Mouse (Mus musculus) cerebellum, adult 9-11 months (tissue): ENCODE results near the gene Zfp781.
"Not testable (repeated sequence)": the region's sequence is repeated elsewhere in the genome, so short reads cannot be mapped to it uniquely, and the experiment has no call there.

Experiments
- DNase-seq: peaks from one replicate; pipeline ENCODE4 v3.0.0; 2022

Zfp781 gene

DNA sequence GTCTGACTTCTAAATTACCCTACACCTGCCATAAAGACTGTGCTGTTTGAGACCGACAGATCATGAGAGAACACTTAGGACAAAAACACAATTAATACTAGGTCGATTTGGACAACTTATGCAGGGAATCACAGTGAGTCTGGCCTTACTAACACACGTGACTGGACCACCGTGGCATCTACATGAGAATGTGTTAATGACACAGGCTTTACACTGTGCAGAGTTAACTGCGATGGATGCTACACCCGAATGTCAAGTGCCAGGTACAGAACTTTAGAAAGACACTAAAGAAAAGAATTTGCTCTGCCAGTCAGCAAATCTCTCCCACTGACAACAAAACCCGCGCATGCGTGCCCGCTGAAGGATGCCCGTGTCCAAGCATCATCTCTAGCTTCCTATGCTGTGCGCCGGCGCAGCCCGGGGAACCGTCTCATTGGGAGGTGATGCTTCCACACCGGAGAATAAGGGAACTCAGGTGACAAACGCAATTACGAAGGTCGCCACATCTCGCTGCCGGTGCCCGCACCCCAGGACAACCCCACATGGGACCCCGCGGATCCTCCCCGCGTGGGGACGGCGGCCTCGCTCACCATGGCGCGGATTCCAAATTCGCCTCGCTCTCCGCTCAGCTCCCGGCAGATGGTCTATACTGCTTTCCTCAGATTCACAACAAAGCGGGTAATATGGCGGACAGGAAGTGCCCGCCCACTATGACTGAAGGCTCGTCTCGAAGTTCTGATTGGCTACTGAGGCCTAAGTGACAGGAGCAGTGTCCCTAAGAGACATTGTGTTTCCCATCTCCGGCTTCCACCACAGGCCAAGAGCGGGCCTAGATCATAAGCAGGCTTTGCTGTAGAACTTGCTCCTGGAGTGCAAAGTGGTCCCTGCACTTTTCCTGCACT is at the start of gene Zfp781:
Gene Zfp781, minus strand, starts transcription at position 639 of the 902 bp plus-strand sequence.
- DNase-seq = not testable (repeated sequence)

DNA sequence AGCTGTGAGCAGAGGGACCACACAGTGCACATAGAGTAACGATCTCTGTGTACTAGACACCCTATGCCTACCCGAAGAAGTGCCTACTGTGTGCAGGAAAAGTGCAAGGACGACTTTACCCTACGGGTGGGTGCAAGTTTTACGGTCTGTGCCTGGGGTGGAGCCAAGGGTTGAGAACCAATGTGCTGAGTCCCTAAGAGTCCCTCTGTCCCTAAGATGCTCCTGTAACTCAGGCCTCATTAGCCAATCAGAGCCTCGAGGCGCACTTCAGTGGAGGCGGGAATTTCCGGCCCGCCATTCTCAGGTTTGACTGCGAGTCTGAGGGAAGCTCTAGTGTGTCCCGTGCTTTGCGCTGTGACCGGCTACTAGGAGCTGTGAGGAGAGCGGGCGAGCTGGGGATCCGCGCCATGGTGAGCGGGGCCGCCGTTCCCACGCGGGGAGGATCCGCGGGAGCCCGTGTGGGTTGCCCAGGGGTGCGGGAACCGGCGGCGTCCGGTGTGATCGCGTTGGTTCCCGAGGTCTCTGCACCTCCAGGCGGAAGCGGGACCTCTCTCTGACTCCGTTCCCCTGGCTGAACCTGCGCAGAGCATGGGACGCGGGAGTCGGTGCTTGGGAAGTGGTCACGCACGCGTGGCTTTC is 48.2 kb upstream of the Zfp781 start:
- peak; percentile 29 for DNase-seq

DNA sequence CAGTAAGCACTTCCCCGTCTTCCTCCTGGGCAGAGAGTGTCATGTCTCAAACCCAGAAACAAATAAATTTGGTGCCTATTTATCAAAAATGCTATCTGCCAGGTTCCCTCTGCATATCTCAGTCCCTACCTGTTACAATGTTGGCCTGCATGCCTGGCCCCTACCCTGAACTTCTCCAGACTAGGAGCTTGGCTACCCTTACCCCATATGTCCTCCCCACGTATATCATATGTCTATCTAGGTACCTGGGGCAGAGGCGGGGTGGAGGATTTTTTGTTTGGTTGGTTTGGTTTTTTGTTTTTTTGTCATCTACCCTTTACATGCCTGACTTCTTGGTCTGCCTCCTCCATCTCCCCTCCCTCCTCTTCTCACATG is 451 bp upstream of the Zfp781 start:
- DNase-seq = not testable (repeated sequence)

DNA sequence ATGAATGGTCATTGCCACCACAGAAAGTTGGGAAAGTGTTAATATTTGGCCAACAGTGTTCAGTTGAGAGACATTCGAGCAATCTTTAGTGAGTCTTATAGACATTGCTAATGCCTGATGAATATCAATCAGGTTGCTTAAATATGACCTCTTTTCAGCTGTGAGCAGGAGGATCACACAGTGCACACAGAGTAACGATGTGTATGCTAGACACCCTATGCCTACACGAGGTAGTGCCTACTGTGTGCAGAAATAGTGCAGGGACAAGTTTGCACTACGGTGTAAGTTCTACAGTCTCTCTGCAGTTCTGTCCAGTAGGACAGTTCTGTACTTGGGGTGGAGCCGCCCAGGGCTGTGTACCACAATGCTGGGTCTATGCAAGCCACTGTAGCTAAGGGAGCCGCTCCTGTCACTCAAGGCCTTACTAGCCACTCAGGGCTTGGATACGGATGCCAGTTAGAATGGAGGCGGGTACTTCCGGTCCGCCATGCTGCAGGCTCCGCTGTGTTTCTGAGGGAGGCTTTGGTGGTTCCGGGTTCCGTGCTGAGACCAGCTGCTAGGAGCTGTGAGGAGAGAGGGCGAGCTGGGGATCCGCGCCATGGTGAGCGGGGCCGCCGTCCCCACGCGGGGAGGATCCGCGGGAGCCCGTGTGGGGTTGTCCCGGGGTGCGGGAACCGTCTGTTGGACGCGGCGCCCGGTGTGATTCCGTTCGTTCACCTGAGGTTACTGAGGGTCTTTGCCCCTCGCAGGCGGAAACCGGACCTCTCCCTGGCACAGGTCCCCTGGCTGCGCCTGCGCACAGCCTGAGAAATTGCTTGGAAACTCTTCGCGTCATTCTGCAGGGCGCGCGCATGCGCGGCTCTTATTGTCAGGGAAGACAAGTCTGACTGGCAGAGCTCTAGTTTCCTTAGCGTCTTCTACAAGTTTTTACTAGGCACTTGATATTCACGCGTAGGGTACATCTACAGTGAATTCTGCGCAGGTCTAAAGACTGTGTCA is 66.6 kb downstream of the Zfp781 start, which contains the start of gene Gm32687:
Gene Gm32687, plus strand, starts transcription at position 526 of the 999 bp plus-strand sequence.
- peak; percentile 21 for DNase-seq
